Mouse (Mus musculus) intestine, embryonic 16.5 days (tissue): ENCODE measurements around the gene Cacna1c. TPM values are rescaled to one million over a fixed set of nuclear protein-coding genes. Genes with fewer than 3 reads are reported as not detected.
A peak's percentile ranks its signal among the peaks of the same experiment; 100 is the strongest.

Experiments
- ATAC-seq: fragments of 200-750 bp; cut with Nextera tagmentation; 2 replicates; pipeline ENCODE4 v1.8.0; 2017; ENCODE audit warnings: moderate TSS enrichment, moderate library complexity
- H3K27ac ChIP-seq: fragments of 300-500 bp; sonication (generic); 2 replicates; pipeline ENCODE4 v1.5.1; 2014; ENCODE audit warnings: mild to moderate bottlenecking, low read length
- H3K27me3 ChIP-seq: fragments of 300-500 bp; sonication (generic); replicated peaks from 2 replicates; pipeline ENCODE4 v1.6.1; 2014; ENCODE audit warnings: low read length, control low read depth, mixed read lengths; ENCODE audit not compliant: control insufficient read depth, insufficient read depth
- H3K36me3 ChIP-seq: fragments of 300-500 bp; sonication (generic); 2 replicates; pipeline ENCODE4 v1.6.1; 2014; ENCODE audit warnings: low read length, control low read depth; ENCODE audit not compliant: control insufficient read depth, insufficient read depth
- H3K4me1 ChIP-seq: fragments of 300-500 bp; sonication (generic); 2 replicates; pipeline ENCODE4 v1.6.1; 2014; ENCODE audit warnings: low read length, control low read depth, mixed read lengths; ENCODE audit not compliant: control insufficient read depth, insufficient read depth
- H3K4me2 ChIP-seq: fragments of 300-500 bp; sonication (generic); 2 replicates; pipeline ENCODE4 v1.6.1; 2014; ENCODE audit warnings: low read depth, low read length, control low read depth
- H3K4me3 ChIP-seq: fragments of 300-500 bp; sonication (generic); 2 replicates; pipeline ENCODE4 v1.5.1; 2014; ENCODE audit warnings: mild to moderate bottlenecking, low read length
- H3K9ac ChIP-seq: fragments of 300-500 bp; sonication (generic); 2 replicates; pipeline ENCODE4 v1.6.1; 2014; ENCODE audit warnings: low read depth, low read length
- H3K9me3 ChIP-seq: fragments of 300-500 bp; sonication (generic); 2 replicates; pipeline ENCODE4 v1.6.1; 2016; ENCODE audit warnings: low read length, control low read depth; ENCODE audit not compliant: control insufficient read depth
- WGBS: fragments of 180-500 bp; shearing (Covaris S2); extraction: QIAGEN DNeasy Blood & Tissue Kit; methylation state at CpG from one replicate; pipeline ENCODE4 v1.1.7; 2014; 5-methylcytosine and 5-hydroxymethylcytosine counted together
- polyA plus RNA-seq: library from polyadenylated mRNA; unstranded; fragments of >200 nt; fragmentation: Nextera tagmentation; extraction: Ambion mirVana; gene quantifications from 2 replicates; pipeline ENCODE4 v1.2.1, GENCODE M21; 2015

Cacna1c gene
- polyA plus RNA-seq, 1 experiment from 2014 or later, result 1.8 TPM

DNA sequence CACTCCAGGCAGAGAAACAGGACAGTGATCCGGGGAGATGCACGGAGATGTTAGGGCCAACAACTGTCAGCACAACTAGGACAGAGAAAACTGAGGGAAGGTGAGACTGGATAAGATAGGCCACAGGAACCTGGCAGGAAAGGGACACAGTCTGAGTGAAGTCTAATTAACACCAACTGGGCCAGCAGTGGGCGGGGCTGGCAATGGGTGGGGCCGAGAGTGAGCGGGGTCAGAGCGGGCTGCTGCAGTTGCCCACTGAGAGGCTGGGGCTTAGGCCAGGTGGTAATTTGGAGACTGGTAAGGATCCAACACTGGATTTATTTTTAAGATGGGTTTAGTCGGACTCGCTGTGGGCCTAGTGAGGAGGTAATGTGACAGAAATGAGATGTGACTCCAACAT lies 418.8 kb downstream of the Cacna1c start:
- no peaks in the 10 kb centered on the region for H3K36me3 ChIP-seq

DNA sequence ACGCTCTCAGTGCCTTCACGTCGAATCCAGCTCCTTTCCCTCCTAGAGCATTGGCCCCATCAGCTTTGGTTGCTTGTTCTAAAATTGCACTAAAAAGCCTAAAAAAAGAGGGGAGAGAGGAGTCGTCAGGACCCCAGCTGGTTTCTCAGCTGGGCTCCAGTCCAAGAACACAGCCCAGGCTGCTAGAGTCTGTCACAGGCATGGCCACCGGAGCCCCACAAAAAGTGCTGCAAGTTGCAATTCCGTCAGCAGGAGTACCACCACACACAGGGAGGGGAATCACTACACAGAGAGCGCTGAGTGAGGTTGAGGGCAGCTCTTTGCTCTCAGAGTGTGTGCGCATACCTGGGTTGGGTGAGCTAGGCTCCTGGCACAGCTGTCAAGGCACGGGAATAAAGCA lies 419.8 kb downstream of the Cacna1c start:
- ATAC-seq, result no peak
- no peaks in the 10 kb centered on the region for H3K4me1 ChIP-seq
- H3K27ac ChIP-seq, result no peak overlapping the region
- H3K9me3 ChIP-seq, result no peaks in the 10 kb centered on the region
- H3K4me3 ChIP-seq, result no peak overlapping the region
- no peak overlapping the region for H3K4me2 ChIP-seq
- H3K36me3 ChIP-seq, result no peaks in the 10 kb centered on the region
- WGBS, result 72% methylated on average over 9 of the region's 9 CpGs
- H3K27me3 ChIP-seq, result no peaks in the 10 kb centered on the region
- no peak overlapping the region for H3K9ac ChIP-seq

More for the DNA sequence above, 418.8 kb downstream of the Cacna1c start:
- Histone ChIP-seq H3K9me3 (no peaks in the 10 kb centered on the region), H3K4me1 (no peaks in the 10 kb centered on the region), H3K4me3 (no peak overlapping the region), H3K9ac (no peak overlapping the region), H3K4me2 (no peak overlapping the region), H3K27ac (no peak overlapping the region), H3K27me3 (no peaks in the 10 kb centered on the region)
- WGBS, result 66% methylated on average over 8 of the region's 8 CpGs
- no peak for ATAC-seq

DNA sequence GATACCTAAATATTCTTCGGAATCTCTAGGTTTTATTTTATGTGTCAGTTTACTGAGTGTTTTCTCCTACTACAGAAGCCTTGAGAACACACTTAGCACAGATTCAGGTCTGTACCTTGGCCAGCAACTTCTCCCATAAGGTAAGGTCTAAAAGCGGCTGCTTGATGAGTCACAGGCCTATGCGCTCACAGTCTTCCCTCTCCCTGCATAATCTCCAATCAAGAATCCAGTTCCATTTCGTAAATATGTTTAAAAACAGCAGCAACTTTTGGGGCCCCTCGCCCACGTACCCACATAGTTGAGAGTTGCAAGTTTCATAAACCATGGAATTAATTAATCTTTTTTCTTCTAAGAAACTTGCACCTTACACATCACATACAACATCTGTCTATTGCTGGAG lies 423.6 kb downstream of the Cacna1c start:
- Histone ChIP-seq H3K27me3 (no peaks in the 10 kb centered on the region), H3K4me2 (no peak overlapping the region), H3K9me3 (no peaks in the 10 kb centered on the region), H3K4me3 (no peak overlapping the region), H3K4me1 (no peaks in the 10 kb centered on the region), H3K27ac (no peak overlapping the region), H3K36me3 (no peaks in the 10 kb centered on the region), H3K9ac (no peak overlapping the region)
- 92% methylated on average over 6 of the region's 6 CpGs for WGBS
- no peak for ATAC-seq

DNA sequence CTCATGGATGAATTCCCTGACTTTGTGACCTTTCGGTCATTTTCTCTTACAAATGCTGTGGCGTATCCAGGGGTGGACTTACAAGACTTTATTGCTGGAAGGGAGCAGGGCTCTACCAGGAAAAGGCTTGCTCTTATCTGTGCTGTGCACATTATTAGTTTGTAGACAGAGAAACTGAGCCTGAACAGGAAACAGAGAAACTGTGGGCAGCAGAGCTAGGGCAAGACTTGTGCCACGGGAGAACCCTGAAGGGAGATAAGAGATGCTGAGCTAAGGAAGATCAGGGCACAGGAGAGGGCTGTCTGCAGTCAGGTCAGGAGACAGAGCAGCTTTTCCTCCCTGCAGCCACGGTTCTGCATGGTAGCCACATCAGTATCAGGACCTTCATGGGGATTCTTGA lies 425.1 kb downstream of the Cacna1c start:
- H3K4me2 ChIP-seq, result no peak overlapping the region
- H3K9ac ChIP-seq, result no peak overlapping the region
- H3K4me3 ChIP-seq, result no peak overlapping the region
- no peaks in the 10 kb centered on the region for H3K9me3 ChIP-seq
- ATAC-seq, result no peak
- 74% methylated on average over 4 of the region's 4 CpGs for WGBS
- no peaks in the 10 kb centered on the region for H3K4me1 ChIP-seq
- H3K27ac ChIP-seq, result no peak overlapping the region
- H3K36me3 ChIP-seq, result no peaks in the 10 kb centered on the region
- no peaks in the 10 kb centered on the region for H3K27me3 ChIP-seq

- Histone ChIP-seq H3K9ac (no peak overlapping the region), H3K9me3 (no peaks in the 10 kb centered on the region), H3K27me3 (no peaks in the 10 kb centered on the region), H3K27ac (no peak overlapping the region), H3K36me3 (no peaks in the 10 kb centered on the region), H3K4me1 (no peaks in the 10 kb centered on the region), H3K4me2 (no peak overlapping the region), H3K4me3 (no peak overlapping the region)
- ATAC-seq, result no peak
- WGBS, result 75% methylated on average over 6 of the region's 6 CpGs
Observed at GRCm38 (mm10) chr6:118770396-118770795, 425.8 kb downstream of the Cacna1c start.

DNA sequence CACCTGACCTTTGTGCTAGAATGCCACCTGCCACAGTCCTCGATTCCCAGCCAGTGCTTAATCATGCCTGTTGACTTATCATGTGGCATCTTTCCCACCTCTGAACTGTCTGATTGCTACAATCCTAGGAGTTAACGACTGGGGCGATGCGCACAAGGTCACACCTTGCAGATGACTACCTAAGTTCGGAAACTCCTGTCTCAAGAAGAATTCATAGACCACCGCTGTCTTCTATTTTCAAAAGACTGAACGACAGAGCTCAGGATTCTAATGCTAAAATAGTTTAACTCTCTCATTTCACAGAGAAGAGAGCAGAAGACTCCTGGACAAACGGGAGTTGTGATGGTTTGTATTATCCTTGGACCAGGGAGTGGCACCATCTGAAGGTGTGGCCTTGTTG lies 426.4 kb downstream of the Cacna1c start:
- no peaks in the 10 kb centered on the region for H3K9me3 ChIP-seq
- no peak for ATAC-seq
- H3K27ac ChIP-seq, result no peak overlapping the region
- no peak overlapping the region for H3K4me3 ChIP-seq
- no peaks in the 10 kb centered on the region for H3K27me3 ChIP-seq
- H3K4me2 ChIP-seq, result no peak overlapping the region
- no peaks in the 10 kb centered on the region for H3K4me1 ChIP-seq
- no peak overlapping the region for H3K9ac ChIP-seq
- H3K36me3 ChIP-seq, result no peaks in the 10 kb centered on the region
- 88% methylated on average over 8 of the region's 8 CpGs for WGBS

GRCm38 (mm10) chr6:118767698-118768097 lies 428.5 kb downstream of the Cacna1c start:
- 80% methylated on average over 6 of the region's 6 CpGs for WGBS
- ATAC-seq, result no peak

DNA sequence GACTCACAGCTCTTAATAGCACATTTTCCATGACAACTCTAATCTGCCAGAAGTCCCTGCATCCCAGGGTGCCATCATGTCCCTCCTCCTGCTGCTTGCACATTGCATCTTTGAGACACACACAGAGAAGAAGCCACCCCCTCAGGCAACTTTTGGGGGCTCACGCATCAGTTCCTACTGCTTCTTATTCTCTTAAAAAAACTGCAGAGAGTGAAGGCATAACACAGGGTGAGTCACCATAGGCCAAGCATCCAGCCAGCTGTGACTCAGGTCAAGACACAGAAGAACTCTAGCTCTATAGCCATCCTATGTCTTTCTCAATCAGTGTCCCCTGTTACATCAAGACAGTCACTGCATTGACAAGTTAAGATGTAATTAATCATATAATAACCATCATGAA lies 431.0 kb downstream of the Cacna1c start:
- no peak for ATAC-seq
- Histone ChIP-seq H3K4me1 (no peaks in the 10 kb centered on the region), H3K4me2 (no peak overlapping the region), H3K9ac (no peak overlapping the region), H3K27ac (no peak overlapping the region), H3K9me3 (no peaks in the 10 kb centered on the region), H3K36me3 (no peaks in the 10 kb centered on the region), H3K27me3 (no peaks in the 10 kb centered on the region), H3K4me3 (no peak overlapping the region)
- 87% methylated on average over 1 of the region's 1 CpGs for WGBS

More at GRCm38 (mm10) chr6:118767698-118768097, 428.5 kb downstream of the Cacna1c start:
- Histone ChIP-seq H3K36me3 (no peaks in the 10 kb centered on the region), H3K4me3 (no peak overlapping the region), H3K4me1 (no peaks in the 10 kb centered on the region), H3K27ac (no peak overlapping the region), H3K9ac (no peak overlapping the region), H3K27me3 (no peaks in the 10 kb centered on the region), H3K4me2 (no peak overlapping the region), H3K9me3 (no peaks in the 10 kb centered on the region)

- WGBS, result 84% methylated on average over 5 of the region's 5 CpGs
- Histone ChIP-seq H3K9me3 (no peaks in the 10 kb centered on the region), H3K27me3 (no peaks in the 10 kb centered on the region), H3K36me3 (no peaks in the 10 kb centered on the region), H3K4me1 (no peaks in the 10 kb centered on the region), H3K9ac (no peak overlapping the region), H3K27ac (no peak overlapping the region), H3K4me3 (no peak overlapping the region), H3K4me2 (no peak overlapping the region)
- ATAC-seq, result no peak
Observed at GRCm38 (mm10) chr6:118759015-118759414, 437.2 kb downstream of the Cacna1c start.

GRCm38 (mm10) chr6:118758290-118758907 lies 437.8 kb downstream of the Cacna1c start:
- H3K4me3 ChIP-seq, result no peak overlapping the region
- no peak overlapping the region for H3K27ac ChIP-seq
- no peaks in the 10 kb centered on the region for H3K4me1 ChIP-seq
- peak; percentile 53; the same call in 1 of the 2 replicates for ATAC-seq
- H3K4me2 ChIP-seq, result no peak overlapping the region
- no peaks in the 10 kb centered on the region for H3K9me3 ChIP-seq
- H3K36me3 ChIP-seq, result no peaks in the 10 kb centered on the region
- H3K9ac ChIP-seq, result no peak overlapping the region
- H3K27me3 ChIP-seq, result no peaks in the 10 kb centered on the region
- WGBS, result 74% methylated on average over 7 of the region's 7 CpGs
